ENCODE assay signal across 18 mouse cellular contexts in the genomic region with DNA sequence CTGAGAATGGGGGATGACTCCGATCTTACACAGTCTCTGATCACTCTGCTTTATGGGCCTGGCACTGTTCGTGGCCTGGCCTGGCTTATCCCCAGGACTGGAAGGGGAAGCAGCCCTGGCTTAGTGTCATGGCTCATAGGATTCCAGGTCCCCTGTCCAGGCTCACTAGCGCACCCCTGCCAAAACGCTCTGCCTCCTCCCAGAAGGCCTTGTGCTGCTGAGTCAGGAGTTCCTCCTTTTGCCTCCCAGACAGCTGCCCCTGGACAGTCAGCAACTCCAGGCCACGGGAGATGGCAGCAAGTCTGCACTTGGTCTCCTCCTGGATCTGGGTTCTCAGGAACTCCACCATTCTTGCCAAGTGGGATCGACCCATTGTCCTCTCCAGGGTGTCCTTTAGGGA. TPM values are rescaled to one million over a fixed set of nuclear protein-coding genes. Genes with fewer than 3 reads are reported as not detected.
DNase-seq lines count a peak whose midpoint lies in the region; ATAC-seq lines count a peak whose summit lies in the region.
"Had no signal": no experiment of that assay in that cellular context is flagged by ENCODE, and none has a peak within 500 bp of the region (broad histone marks: within the 10 kb centered on the region; RNA-seq: fewer than 3 reads in every experiment).

No protein-coding gene starts in this region.

- no peak for ATAC-seq in kidney, embryonic 14.5 days (ENCODE audit: low FRiP score, low TSS enrichment)
- ATAC-seq in kidney, embryonic 16.5 days (ENCODE audit: low FRiP score, low TSS enrichment): no peak
- ATAC-seq in hindbrain, embryonic 12.5 days (ENCODE audit: low FRiP score): no peak
- ATAC-seq: forebrain, embryonic 14.5 days; hindbrain, postnatal 0 days had no signal

- 0 out of 2 replicates have a peak, but pooled peaks cover 3% of the 10 kb centered on the region for H3K9me3 ChIP-seq in kidney, embryonic 14.5 days (ENCODE audit: control insufficient read depth, low read length)
- peaks cover 8% of the 10 kb centered on the region; the same call in 1 of the 2 replicates for H3K9me3 ChIP-seq in kidney, embryonic 16.5 days (ENCODE audit: low read length)
- H3K9me3 ChIP-seq in hindbrain, embryonic 12.5 days (replicated peaks): peaks cover 13% of the 10 kb centered on the region; the same call in 1 of the 2 replicates

- H3K4me2 ChIP-seq in kidney, embryonic 14.5 days (replicated peaks; ENCODE audit: low read depth, low read length): no peak overlapping the region
- no peak overlapping the region for H3K4me2 ChIP-seq in kidney, embryonic 16.5 days (replicated peaks; ENCODE audit: low read depth, low read length)
- no peak overlapping the region for H3K4me2 ChIP-seq in hindbrain, embryonic 12.5 days (replicated peaks)
- H3K4me2 ChIP-seq: heart, embryonic 12.5 days; hindbrain, embryonic 13.5 days had no signal

- DNase-seq in kidney, adult 11 months: peak; percentile 34
- DNase-seq in kidney, postnatal 25 days: peak; percentile 14 to 59
- DNase-seq in gastrocnemius, postnatal 25 days: peak; percentile 71
- no peak for DNase-seq in spleen, postnatal 14 days (ENCODE audit: low spot score in 2 of 2)
- DNase-seq: adrenal gland, adult 8-10 months; adrenal gland, postnatal 36 days; cerebellum, adult 2 months; cerebellum, postnatal 10 days; heart, postnatal 4 days had no signal

- no peak overlapping the region for H3K4me3 ChIP-seq in kidney, embryonic 14.5 days (ENCODE audit: low read length)
- H3K4me3 ChIP-seq in kidney, embryonic 16.5 days (ENCODE audit: low read length): no peak overlapping the region
- H3K4me3 ChIP-seq in hindbrain, embryonic 12.5 days: no peak overlapping the region
- H3K4me3 ChIP-seq: embryonic facial prominence, embryonic 10.5 days; heart, embryonic 12.5 days; hindbrain, embryonic 13.5 days had no signal

- H3K36me3 ChIP-seq in kidney, embryonic 14.5 days (ENCODE audit: control insufficient read depth, insufficient read depth, low read length): peaks cover 49% of the 10 kb centered on the region
- peaks cover 74% of the 10 kb centered on the region for H3K36me3 ChIP-seq in kidney, embryonic 16.5 days (ENCODE audit: insufficient read depth, low read length)
- H3K36me3 ChIP-seq in hindbrain, embryonic 12.5 days: peaks cover 60% of the 10 kb centered on the region

- no peak overlapping the region for H3K9ac ChIP-seq in kidney, embryonic 14.5 days (ENCODE audit: low read depth, low read length)
- no peak overlapping the region for H3K9ac ChIP-seq in kidney, embryonic 16.5 days (replicated peaks; ENCODE audit: low read length)
- H3K9ac ChIP-seq in hindbrain, embryonic 12.5 days: no peak overlapping the region
- H3K9ac ChIP-seq: heart, embryonic 12.5 days; hindbrain, embryonic 13.5 days had no signal

- H3K27me3 ChIP-seq in kidney, embryonic 14.5 days (ENCODE audit: control insufficient read depth, insufficient read depth, low read length): no peaks in the 10 kb centered on the region
- no peaks in the 10 kb centered on the region for H3K27me3 ChIP-seq in kidney, embryonic 16.5 days (ENCODE audit: insufficient read depth, low read length)
- no peaks in the 10 kb centered on the region for H3K27me3 ChIP-seq in hindbrain, embryonic 12.5 days
- H3K27me3 ChIP-seq: heart, embryonic 12.5 days; hindbrain, embryonic 13.5 days had no signal

- H3K4me1 ChIP-seq in kidney, embryonic 14.5 days (ENCODE audit: control insufficient read depth, insufficient read depth, low read length): no peaks in the 10 kb centered on the region
- no peaks in the 10 kb centered on the region for H3K4me1 ChIP-seq in kidney, embryonic 16.5 days (ENCODE audit: insufficient read depth, low read length)
- H3K4me1 ChIP-seq in hindbrain, embryonic 12.5 days: no peaks in the 10 kb centered on the region
- H3K4me1 ChIP-seq: embryonic facial prominence, embryonic 10.5 days; heart, embryonic 12.5 days; hindbrain, embryonic 13.5 days had no signal

- WGBS in kidney, embryonic 14.5 days: 92% methylated on average over 6 of the region's 6 CpGs
- WGBS in kidney, embryonic 16.5 days: 92% methylated on average over 6 of the region's 6 CpGs
- WGBS in hindbrain, embryonic 12.5 days: 89% methylated on average over 6 of the region's 6 CpGs

- no peak overlapping the region for H3K27ac ChIP-seq in kidney, embryonic 14.5 days (ENCODE audit: low read depth, low read length)
- H3K27ac ChIP-seq in kidney, embryonic 16.5 days (ENCODE audit: low read length): no peak overlapping the region
- no peak overlapping the region for H3K27ac ChIP-seq in hindbrain, embryonic 12.5 days
- H3K27ac ChIP-seq: embryonic facial prominence, embryonic 10.5 days; hindbrain, embryonic 13.5 days; hindbrain, postnatal 0 days had no signal

RNA-seq across cellular contexts. Expression of a gene that starts 18.0 kb away (rescaled TPM):
- polyA plus RNA-seq in kidney, embryonic 14.5 days (2014; fragmentation: Nextera tagmentation; extraction: Ambion mirVana): 12.9 and 18.4 TPM in 2 replicates
- 25.6 and 26.8 TPM in 2 replicates for polyA plus RNA-seq in kidney, embryonic 16.5 days (2015; fragmentation: Nextera tagmentation; extraction: Ambion mirVana)
- total RNA-seq in gastrocnemius, postnatal 25 days (2021): 10 to 100 TPM; 29.2 to 30.5 TPM
- 17.2 and 18.3 TPM in 2 replicates for polyA plus RNA-seq in hindbrain, embryonic 12.5 days (2016; fragmentation: Nextera tagmentation; extraction: Ambion mirVana)
- total RNA-seq: granulocyte monocyte progenitor cell, adult 5-6 weeks had no signal

RNA-seq across cellular contexts. Expression of a gene that starts 19.6 kb away (rescaled TPM):
- 14.4 and 21.6 TPM in 2 replicates for polyA plus RNA-seq in kidney, embryonic 14.5 days (2014; fragmentation: Nextera tagmentation; extraction: Ambion mirVana)
- polyA plus RNA-seq in kidney, embryonic 16.5 days (2015; fragmentation: Nextera tagmentation; extraction: Ambion mirVana): 25.6 and 25.7 TPM in 2 replicates
- 1 to 10 TPM; 8.2 to 9.2 TPM for total RNA-seq in gastrocnemius, postnatal 25 days (2021)
- 12.3 and 13.3 TPM in 2 replicates for polyA plus RNA-seq in hindbrain, embryonic 12.5 days (2016; fragmentation: Nextera tagmentation; extraction: Ambion mirVana)
- total RNA-seq: granulocyte monocyte progenitor cell, adult 5-6 weeks had no signal

Comparison
In these comparisons a context has a peak if more than half of its experiments do, and no peak if none do; other contexts are left out.
1. DNase-seq: peak in kidney, adult 11 months (single experiment), kidney, postnatal 25 days (2 of 2) and gastrocnemius, postnatal 25 days (single experiment); none in spleen, postnatal 14 days (0 of 2).